Mouse (Mus musculus) cortical plate, adult 2 months (tissue): Measurements from ENCODE around the gene Nbea.

Experiments
- CTCF ChIP-seq: fragments of 200-500 bp; IDR thresholded peaks from 2 replicates; pipeline ENCODE4 v1.5.1; 2011; ENCODE audit warnings: mild to moderate bottlenecking, control low read depth, low read length; ENCODE audit not compliant: insufficient read depth; ENCODE audit errors: extremely low read depth
- POLR2A ChIP-seq: fragments of 200-500 bp; IDR thresholded peaks from 2 replicates; pipeline ENCODE4 v1.6.1; 2011; ENCODE audit warnings: mild to moderate bottlenecking, low read length, control low read depth; ENCODE audit not compliant: insufficient read depth; ENCODE audit errors: extremely low read depth

GRCm38 (mm10) chr3:56188238-56188637 is 4.7 kb upstream of the Nbea start:
- TF ChIP-seq CTCF, result no peak
- TF ChIP-seq POLR2A, result no peak
